Mouse (Mus musculus): ENCODE results near the gene Akr1b10. TPM values are rescaled to one million over a fixed set of nuclear protein-coding genes. Genes with fewer than 3 reads are reported as not detected.
"Not testable (repeated sequence)": the region's sequence is repeated elsewhere in the genome, so short reads cannot be mapped to it uniquely, and the experiment has no call there.

The Akr1b10 gene
- polyA plus RNA-seq, 1 experiment from 2014 or later = 5.7 TPM

DNA sequence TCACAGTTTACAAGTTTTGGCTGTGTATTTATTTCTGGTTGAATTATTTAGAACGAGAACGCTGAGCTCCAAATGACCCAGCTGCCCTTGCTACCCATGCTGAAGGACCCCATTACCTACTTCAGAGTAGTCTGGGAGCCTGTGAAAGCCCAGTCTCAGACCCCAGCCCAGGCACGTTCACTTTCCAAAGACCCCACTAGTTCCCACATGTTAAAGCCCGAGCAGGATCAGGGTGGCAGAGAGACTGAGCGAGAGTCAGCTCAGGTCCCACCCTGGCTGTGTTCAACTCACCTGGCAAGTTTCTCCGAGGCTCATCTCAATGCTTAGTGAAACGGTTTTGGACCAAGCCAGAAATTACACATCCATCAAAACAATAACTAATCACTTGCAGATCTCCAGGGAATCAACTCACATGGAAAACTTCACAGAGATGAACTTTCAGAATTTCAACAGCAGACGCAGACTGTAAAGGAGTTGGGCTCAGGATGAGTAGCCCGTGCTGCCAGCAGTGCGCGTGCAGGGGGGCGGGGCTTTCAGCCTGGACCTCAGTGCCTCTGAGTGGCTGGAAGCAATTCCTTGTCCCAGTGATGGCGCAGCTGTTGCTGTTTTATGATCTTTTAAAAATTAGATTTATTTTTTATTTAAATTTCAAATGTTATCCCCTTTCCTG, 818 bp downstream of the Akr1b10 start:
- Histone ChIP-seq H3K4me2 (replicated peaks) (peak overlapping the region; percentile 64), H3K4me1 (peaks cover 11% of the 10 kb centered on the region), H3K27me3 (no peaks in the 10 kb centered on the region), H3K36me3 (no peaks in the 10 kb centered on the region), H3K27ac (replicated peaks) (no peak overlapping the region), H3K4me3 (peak overlapping the region; percentile 40), H3K9me3 (no peaks in the 10 kb centered on the region), H3K9ac (replicated peaks) (no peak overlapping the region; the same call in 1 of the 2 replicates)
- ATAC-seq (replicated peaks) = peak; percentile 43; the same call in 1 of the 2 replicates
- 5% methylated on average over 13 of the region's 13 CpGs for WGBS

DNA sequence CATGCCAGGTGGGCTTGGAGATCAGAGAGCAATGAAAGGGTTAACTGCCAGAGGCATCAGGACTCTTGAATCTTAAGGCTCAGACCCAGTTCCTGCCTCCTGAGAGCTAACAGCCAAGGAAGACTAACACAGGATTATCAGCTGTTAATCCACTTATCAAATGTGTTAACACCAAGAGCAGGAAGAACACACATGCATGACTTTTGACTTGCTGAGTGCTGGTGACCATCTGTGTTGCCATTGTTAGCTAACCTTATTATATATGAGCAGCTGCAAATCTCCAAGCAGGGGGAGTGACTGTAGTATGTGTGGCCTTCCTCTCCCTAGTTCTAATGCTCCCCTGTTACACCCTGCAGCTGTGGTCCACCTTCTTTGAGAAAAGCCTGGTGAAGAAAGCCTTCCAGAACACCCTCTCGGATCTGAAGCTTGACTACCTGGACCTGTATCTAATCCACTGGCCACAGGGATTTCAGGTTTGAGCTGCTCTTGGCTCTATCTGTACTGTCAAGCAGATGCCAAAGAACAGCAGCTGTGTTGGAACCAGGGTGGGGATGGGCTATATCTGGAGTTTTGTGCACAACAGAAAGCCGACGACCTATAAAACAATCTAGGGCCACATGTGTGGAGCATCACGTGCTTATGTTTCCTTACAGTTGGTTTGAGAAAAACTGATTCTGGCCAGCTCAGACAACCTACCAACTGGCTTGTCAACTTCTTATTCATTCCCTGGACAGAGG, 4.6 kb downstream of the Akr1b10 start:
- 91% methylated on average over 4 of the region's 4 CpGs for WGBS
- no peak overlapping the region for H3K4me3 ChIP-seq
- H3K9me3 ChIP-seq = no peaks in the 10 kb centered on the region
- H3K36me3 ChIP-seq = no peaks in the 10 kb centered on the region
- peaks cover 11% of the 10 kb centered on the region for H3K4me1 ChIP-seq
- no peaks in the 10 kb centered on the region for H3K27me3 ChIP-seq
- H3K4me2 ChIP-seq (replicated peaks) = no peak overlapping the region
- no peak overlapping the region for H3K9ac ChIP-seq (replicated peaks)
- no peak overlapping the region for H3K27ac ChIP-seq (replicated peaks)
- ATAC-seq (replicated peaks) = no peak

DNA sequence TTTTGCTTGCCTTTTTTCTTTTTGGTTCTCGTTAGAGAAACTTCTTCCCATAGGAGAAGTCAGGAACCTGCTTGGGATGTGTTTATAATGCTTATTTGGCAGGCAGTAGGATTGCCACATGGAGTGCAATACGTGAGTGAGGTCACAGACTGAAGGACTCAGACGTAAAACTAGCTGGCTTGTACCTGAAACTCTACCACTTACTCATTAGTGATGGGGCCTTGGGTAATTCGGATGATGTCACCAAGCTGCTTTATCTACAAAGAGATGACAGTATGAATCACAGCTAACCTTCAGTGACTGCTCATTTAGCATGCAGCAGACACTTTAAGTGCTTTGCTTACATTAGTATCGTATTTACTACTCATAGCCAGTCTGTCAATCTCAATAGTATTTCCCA, 11.9 kb downstream of the Akr1b10 start:
- Histone ChIP-seq H3K9me3 (no peaks in the 10 kb centered on the region), H3K4me1 (no peaks in the 10 kb centered on the region), H3K27ac (replicated peaks) (no peak overlapping the region), H3K36me3 (no peaks in the 10 kb centered on the region), H3K27me3 (no peaks in the 10 kb centered on the region), H3K4me3 (no peak overlapping the region), H3K4me2 (replicated peaks) (no peak overlapping the region), H3K9ac (replicated peaks) (no peak overlapping the region)
- 62% methylated on average over 5 of the region's 5 CpGs for WGBS
- ATAC-seq (replicated peaks) = no peak

DNA sequence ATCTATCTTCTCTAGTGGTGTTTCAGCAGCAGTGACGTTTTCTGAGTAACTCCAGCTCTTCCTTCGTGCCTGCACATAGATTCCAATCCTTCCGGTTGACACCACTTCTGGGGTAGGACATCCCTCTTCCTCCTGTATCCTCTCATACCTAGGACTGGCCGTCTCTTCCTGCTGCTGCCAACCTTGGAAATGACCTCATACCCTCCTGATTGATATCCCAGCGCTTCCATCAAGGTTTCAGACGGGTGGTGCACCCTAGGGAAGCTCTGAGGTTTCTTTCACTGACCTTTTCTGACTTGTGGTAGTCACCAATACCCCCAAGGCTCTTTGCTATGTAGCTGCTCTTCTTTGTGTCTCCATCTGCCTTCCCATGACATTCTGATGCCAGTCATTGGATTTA, 14.4 kb downstream of the Akr1b10 start:
- no peak overlapping the region for H3K27ac ChIP-seq (replicated peaks)
- 89% methylated on average over 6 of the region's 6 CpGs for WGBS
- H3K4me1 ChIP-seq = no peaks in the 10 kb centered on the region
- H3K27me3 ChIP-seq = no peaks in the 10 kb centered on the region
- no peak for ATAC-seq (replicated peaks)
- no peak overlapping the region for H3K4me2 ChIP-seq (replicated peaks)
- H3K4me3 ChIP-seq = no peak overlapping the region
- H3K36me3 ChIP-seq = no peaks in the 10 kb centered on the region
- no peak overlapping the region for H3K9ac ChIP-seq (replicated peaks)
- H3K9me3 ChIP-seq = no peaks in the 10 kb centered on the region

DNA sequence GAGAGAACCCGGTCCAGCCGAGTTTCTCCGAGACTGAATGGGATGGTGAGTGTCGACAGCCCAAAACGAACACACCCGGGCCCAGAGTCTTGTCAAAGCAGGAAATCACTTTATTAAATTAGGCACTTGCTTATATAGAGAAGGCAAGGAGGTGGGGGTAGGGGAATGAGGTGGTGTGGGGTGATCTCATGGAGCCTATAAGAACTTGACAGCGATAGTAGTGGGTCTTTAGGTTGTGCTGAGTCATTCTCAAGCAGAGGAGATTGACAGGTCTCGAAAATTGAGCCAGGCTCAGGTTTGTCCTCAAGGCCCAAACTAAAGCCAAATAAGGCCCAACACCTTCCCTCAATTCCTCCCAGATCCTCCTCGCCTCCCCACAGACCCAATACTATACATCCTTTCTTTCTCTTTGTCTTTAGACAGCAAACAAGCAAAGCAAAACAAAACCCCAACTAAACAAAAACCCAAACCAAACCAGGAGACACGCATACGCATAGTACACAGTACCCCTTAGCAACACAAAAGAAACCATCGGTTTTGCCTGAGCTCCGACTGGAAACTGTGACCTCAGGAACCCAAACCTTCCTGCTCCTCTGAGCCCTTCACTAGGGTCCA, 15.7 kb downstream of the Akr1b10 start:
- Histone ChIP-seq H3K27me3 (no peaks in the 10 kb centered on the region), H3K27ac (replicated peaks) (no peak overlapping the region)

DNA sequence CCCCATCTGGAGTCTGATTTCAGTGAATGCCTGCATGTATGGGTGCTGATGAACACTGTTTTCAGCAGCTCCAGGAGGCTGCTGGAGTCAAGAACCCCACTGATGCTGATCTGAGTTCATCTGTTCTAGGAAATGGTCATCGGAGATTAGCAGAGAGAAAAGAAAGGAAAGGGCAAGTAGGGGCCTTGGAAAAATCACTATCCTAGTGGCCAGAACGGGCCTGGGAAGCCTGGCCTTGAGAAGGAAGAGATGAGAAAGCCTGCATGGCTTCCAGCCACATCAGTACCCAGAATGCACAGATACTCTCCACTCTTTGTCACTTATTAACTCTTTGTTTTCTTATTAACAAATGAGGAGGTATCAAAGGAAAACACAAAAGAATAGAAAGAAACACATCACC, 16.7 kb downstream of the Akr1b10 start:
- 83% methylated on average over 2 of the region's 2 CpGs for WGBS
- no peaks in the 10 kb centered on the region for H3K27me3 ChIP-seq
- no peak overlapping the region for H3K27ac ChIP-seq (replicated peaks)
- H3K36me3 ChIP-seq = no peaks in the 10 kb centered on the region
- H3K9ac ChIP-seq (replicated peaks) = no peak overlapping the region
- H3K4me3 ChIP-seq = no peak overlapping the region
- no peaks in the 10 kb centered on the region for H3K4me1 ChIP-seq
- H3K4me2 ChIP-seq (replicated peaks) = no peak overlapping the region
- H3K9me3 ChIP-seq = no peaks in the 10 kb centered on the region
- ATAC-seq (replicated peaks) = no peak

More for the DNA sequence above, 15.7 kb downstream of the Akr1b10 start:
- WGBS = 85% methylated on average over 13 of the region's 13 CpGs
- no peak overlapping the region for H3K4me3 ChIP-seq
- H3K9me3 ChIP-seq = no peaks in the 10 kb centered on the region
- no peaks in the 10 kb centered on the region for H3K36me3 ChIP-seq
- no peak overlapping the region for H3K4me2 ChIP-seq (replicated peaks)
- H3K9ac ChIP-seq (replicated peaks) = no peak overlapping the region
- ATAC-seq (replicated peaks) = no peak
- no peaks in the 10 kb centered on the region for H3K4me1 ChIP-seq

DNA sequence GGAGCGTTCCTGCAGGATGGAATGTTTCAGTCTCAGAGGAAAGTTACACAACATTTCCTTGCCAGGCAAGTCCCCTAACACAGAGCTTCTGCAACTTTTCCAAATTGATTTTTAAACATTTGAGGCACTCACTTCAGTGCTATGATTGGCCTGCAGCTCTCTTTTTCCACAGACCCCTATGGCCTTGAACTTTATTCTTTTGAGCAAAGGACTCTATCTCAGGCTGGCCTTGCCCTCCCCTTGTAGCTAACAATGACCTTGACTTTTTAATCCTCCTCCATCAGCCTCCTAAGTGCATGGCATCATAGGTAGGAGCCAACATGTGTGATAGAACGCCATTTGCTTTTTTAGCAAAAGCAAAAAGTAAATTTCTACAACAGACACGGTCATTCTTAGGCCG, 22.7 kb downstream of the Akr1b10 start:
- no peaks in the 10 kb centered on the region for H3K27me3 ChIP-seq
- H3K9ac ChIP-seq (replicated peaks) = no peak overlapping the region
- H3K4me2 ChIP-seq (replicated peaks) = no peak overlapping the region
- no peaks in the 10 kb centered on the region for H3K4me1 ChIP-seq
- H3K27ac ChIP-seq (replicated peaks) = no peak overlapping the region
- 94% methylated on average over 4 of the region's 4 CpGs for WGBS
- 0 out of 2 replicates have a peak, but pooled peaks cover 3% of the 10 kb centered on the region for H3K9me3 ChIP-seq
- H3K36me3 ChIP-seq = no peaks in the 10 kb centered on the region
- ATAC-seq (replicated peaks) = no peak
- H3K4me3 ChIP-seq = no peak overlapping the region

DNA sequence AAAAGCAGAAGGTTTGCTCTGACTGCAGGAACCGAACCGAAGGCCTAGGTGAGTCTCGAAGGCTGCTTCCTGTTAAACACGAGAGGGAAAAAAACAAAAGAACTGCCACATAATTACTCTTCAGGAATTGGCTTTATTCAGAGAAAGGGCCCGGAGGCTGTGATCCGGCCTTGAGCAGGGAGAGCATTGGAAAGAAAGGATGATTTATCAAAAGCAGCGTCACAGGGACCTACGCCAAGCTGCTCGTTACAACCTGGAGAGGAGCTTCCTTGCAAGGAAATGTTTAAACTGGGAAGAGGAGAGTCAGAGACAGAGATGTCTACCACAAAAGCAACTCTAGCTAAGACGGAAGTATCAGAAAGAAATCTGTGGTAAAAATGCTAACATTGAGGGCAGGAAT, 23.4 kb downstream of the Akr1b10 start:
- Histone ChIP-seq H3K9me3 (0 out of 2 replicates have a peak, but pooled peaks cover 3% of the 10 kb centered on the region), H3K9ac (replicated peaks) (no peak overlapping the region), H3K27ac (replicated peaks) (0 out of 2 replicates have a peak overlapping the region, but pooled peaks have one; percentile 42), H3K4me3 (no peak overlapping the region), H3K36me3 (no peaks in the 10 kb centered on the region), H3K4me1 (no peaks in the 10 kb centered on the region), H3K27me3 (no peaks in the 10 kb centered on the region), H3K4me2 (replicated peaks) (no peak overlapping the region)
- 52% methylated on average over 10 of the region's 10 CpGs for WGBS
- no peak for ATAC-seq (replicated peaks)

DNA sequence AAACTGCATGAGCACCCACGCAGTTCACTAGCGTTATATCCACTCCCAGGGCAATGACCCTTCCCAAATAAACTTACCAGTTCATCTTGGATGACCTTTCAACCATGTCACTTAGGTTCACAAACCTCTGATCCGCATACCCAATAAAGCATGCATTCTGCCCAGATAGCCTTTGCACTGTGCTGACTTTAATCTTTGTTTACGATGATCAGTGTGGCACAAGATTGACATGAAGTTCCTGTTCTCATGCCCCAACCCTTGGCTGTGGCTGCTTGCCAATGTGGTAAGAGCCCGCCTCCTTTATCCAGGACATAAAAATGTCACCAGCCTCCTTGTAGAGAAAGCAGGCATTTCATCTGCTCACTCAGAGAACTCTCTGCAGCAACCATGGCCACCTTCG, 28.0 kb downstream of the Akr1b10 start, which contains the start of gene Akr1b7:
TSS of gene Akr1b7 (plus strand) at position 312 of the 400 bp plus-strand sequence.
- Histone ChIP-seq H3K9me3 (no peaks in the 10 kb centered on the region), H3K27me3 (no peaks in the 10 kb centered on the region), H3K36me3 (no peaks in the 10 kb centered on the region), H3K4me2 (replicated peaks) (no peak within 1 kb of the TSS), H3K27ac (replicated peaks) (no peak within 1 kb of the TSS), H3K4me1 (no peaks in the 10 kb centered on the region), H3K9ac (replicated peaks) (no peak within 1 kb of the TSS), H3K4me3 (no peak within 1 kb of the TSS)
- no peak for ATAC-seq (replicated peaks)
- WGBS = 88% methylated on average over 6 of the region's 6 CpGs

DNA sequence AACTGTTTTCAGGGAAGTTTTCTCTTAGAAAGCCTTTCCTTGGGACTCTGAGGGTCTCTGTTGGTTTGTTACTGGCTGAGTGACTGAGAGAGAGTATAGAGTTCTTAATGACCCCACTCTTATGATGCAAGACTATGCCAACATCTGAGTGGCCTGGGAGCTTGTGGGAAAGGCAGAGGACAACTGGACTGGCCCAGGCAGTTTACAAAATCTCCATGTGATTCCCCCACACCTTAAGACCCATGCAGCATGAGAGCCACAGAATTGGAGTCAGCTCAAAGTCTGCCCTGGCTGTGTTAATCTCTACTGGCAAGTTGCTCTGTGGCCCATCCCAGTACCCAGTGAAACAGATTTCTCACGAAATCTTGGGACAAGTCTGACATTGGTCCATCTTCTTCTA, 28.7 kb downstream of the Akr1b10 start:
- no peak overlapping the region for H3K27ac ChIP-seq (replicated peaks)
- no peaks in the 10 kb centered on the region for H3K36me3 ChIP-seq
- 71% methylated on average over 1 of the region's 1 CpGs for WGBS
- no peak overlapping the region for H3K9ac ChIP-seq (replicated peaks)
- no peak overlapping the region for H3K4me3 ChIP-seq
- H3K27me3 ChIP-seq = no peaks in the 10 kb centered on the region
- no peak for ATAC-seq (replicated peaks)
- no peaks in the 10 kb centered on the region for H3K9me3 ChIP-seq
- H3K4me2 ChIP-seq (replicated peaks) = no peak overlapping the region
- H3K4me1 ChIP-seq = no peaks in the 10 kb centered on the region

DNA sequence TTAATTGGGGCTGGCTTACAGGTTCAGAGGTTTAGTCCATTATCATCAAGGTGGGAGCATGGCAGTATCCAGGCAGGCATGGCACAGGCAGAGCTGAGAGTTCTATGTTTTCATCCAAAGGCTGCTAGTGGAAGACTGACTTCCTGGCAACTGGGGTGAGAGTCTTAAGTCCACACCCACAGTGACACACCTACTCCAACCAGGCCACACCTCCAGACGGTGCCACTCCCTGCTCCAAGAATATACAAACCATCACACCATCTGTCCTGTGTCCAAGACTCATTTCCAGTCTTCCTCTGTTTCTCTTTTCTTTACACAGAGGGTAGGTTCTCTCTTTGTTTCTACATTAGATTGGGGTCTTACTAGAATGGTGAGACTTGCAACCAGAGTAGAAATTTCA, 29.4 kb downstream of the Akr1b10 start:
- not testable (repeated sequence) for H3K9me3 ChIP-seq; H3K4me1 ChIP-seq; H3K27ac ChIP-seq (replicated peaks); H3K27me3 ChIP-seq; H3K9ac ChIP-seq (replicated peaks); H3K4me3 ChIP-seq; H3K36me3 ChIP-seq; ATAC-seq (replicated peaks); H3K4me2 ChIP-seq (replicated peaks)
- WGBS = 68% methylated on average over 1 of the region's 1 CpGs

DNA sequence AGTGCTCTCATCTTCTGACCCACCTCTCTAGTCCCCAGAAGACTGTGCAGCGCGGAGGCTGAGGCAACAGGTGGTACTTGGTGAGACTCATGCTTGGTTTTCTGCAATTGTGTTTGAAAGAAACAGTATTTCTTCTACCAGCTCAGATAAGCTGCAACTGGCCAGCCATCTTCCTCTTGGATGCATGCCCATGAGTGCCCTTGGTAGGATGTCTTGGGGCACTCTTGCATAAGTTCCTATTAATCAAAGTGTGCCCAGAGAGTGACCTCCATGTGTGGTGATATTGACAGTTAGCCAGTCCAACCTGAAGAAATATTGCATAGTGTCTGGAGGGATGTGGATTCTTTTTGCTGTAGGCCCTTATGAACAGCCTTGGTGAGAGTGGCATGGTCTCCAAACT, 32.5 kb downstream of the Akr1b10 start:
- WGBS = 96% methylated on average over 2 of the region's 2 CpGs
- no peak for ATAC-seq (replicated peaks)
- Histone ChIP-seq H3K9ac (replicated peaks) (no peak overlapping the region), H3K4me1 (no peaks in the 10 kb centered on the region), H3K4me3 (no peak overlapping the region), H3K27ac (replicated peaks) (no peak overlapping the region), H3K9me3 (no peaks in the 10 kb centered on the region), H3K27me3 (no peaks in the 10 kb centered on the region), H3K36me3 (no peaks in the 10 kb centered on the region), H3K4me2 (replicated peaks) (no peak overlapping the region)
